9 mouse cellular contexts compared by ENCODE assay signal in the genomic region with DNA sequence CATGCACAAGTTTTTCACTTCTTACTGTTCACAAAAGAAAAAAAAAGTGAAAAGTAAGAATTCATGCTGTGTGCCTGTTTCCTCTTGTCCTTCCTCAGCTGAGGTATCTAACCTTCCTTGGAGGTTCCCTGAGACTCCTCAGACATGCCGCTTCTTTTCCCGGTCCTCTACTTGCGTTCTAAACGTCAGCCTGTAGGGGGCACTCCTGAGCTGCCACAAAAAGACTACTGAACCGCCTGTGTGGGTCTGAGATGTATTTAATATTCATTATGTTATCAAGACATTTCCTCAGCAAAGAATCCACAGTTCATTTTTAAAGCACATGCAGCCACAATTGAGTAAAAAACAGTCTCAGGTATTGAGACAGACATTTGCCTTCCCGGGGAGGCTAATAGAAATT.
DNase-seq lines count a peak whose midpoint lies in the region; ATAC-seq and TF ChIP-seq lines count a peak whose summit lies in the region.
"Had no signal": no experiment of that assay in that cellular context is flagged by ENCODE, and none has a peak within 500 bp of the region (broad histone marks: within the 10 kb centered on the region; RNA-seq: fewer than 3 reads in every experiment).

No protein-coding gene starts in this region.

- TF ChIP-seq CTCF in gastrocnemius, adult 2 months (IDR thresholded peaks at IDR 0.05), result peak; percentile 77

- intact Hi-C loops in gastrocnemius, adult 2 months (cut with DNase I), result loop anchor here (5.0 kb wide), 1 partner anchor 1242 kb away; no protein-coding TSS in a partner anchor

- no peak overlapping the region for H3K27ac ChIP-seq in gastrocnemius, adult 2 months
- H3K27ac ChIP-seq: macrophage had no signal

- peak; percentile 64 to 78; a peak in 3 of 4 replicates for ATAC-seq in hematopoietic stem cell, adult 5-6 weeks (replicated peaks in 1 of 2; ENCODE audit: insufficient read depth in 1 of 2, low FRiP score in 2 of 2, low TSS enrichment in 1 of 2, low read depth in 1 of 2, poor library complexity in 2 of 2, severe bottlenecking in 2 of 2)

- no peak overlapping the region for H3K4me3 ChIP-seq in gastrocnemius, adult 2 months

- DNase-seq in gastrocnemius, adult 2 months, result peak; percentile 41
- no peak for DNase-seq in gastrocnemius, postnatal 25 days
- peak; percentile 72 for DNase-seq in adrenal gland, postnatal 10 days
- DNase-seq in embryo, embryonic 10.5 days (ENCODE audit: low spot score), result peak; percentile 88
- DNase-seq in left cerebral cortex, adult 11 months (ENCODE audit: low spot score), result peak; percentile 55
- DNase-seq in mesoderm, embryonic 11.5 days (ENCODE audit: low read depth, low spot score), result peak; percentile 69
- DNase-seq in spleen, postnatal 4 days (ENCODE audit: low spot score in 2 of 2), result peak; percentile 15 to 68
